Mouse (Mus musculus): Measurements from ENCODE around the gene Six3. TPM values are rescaled to one million over a fixed set of nuclear protein-coding genes. Genes with fewer than 3 reads are reported as not detected.

The Six3 gene
- total RNA-seq, 2 experiments from 2014 or later = not detected

GRCm38 (mm10) chr17:85612526-85613265, 712 bp upstream of the Six3 start:
- no peak for DNase-seq

DNA sequence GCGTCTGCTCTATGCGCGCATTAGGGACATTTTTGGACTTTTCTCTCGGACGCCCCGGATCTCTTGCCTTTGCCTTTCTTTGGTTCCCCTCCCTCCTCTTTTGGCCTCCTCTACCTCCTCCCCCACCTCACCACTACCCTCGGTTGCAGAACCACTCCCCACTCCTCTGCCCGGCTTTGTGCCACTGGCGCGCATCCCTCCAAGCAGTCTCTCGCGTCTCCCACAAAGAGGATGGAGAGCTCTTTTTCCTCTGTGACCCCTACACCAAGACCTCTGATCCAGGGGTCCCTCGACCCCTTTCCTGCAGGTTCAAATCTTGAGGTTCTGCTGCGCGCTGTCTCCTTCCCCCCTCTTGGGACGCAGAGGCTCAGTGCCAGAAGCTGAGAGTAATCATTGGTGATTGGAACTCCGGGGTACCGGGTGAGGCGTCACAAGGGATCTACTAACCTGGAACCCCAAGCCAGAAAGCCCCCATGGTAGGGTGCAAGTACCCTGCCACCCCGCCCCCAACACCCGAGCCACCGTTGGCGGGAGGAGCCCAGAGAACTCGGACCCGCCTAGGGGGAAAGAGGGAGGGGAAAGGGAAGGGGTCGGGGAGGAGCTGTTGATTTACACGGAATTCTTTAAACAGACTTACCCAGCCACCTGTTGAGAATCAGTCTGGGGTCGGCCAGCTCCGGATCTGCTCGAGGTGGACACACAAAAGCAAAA, 758 bp downstream of the Six3 start:
- DNase-seq = no peak

- DNase-seq = no peak
These were observed 1.4 kb downstream of the Six3 start for GRCm38 (mm10) chr17:85614722-85615331.

DNA sequence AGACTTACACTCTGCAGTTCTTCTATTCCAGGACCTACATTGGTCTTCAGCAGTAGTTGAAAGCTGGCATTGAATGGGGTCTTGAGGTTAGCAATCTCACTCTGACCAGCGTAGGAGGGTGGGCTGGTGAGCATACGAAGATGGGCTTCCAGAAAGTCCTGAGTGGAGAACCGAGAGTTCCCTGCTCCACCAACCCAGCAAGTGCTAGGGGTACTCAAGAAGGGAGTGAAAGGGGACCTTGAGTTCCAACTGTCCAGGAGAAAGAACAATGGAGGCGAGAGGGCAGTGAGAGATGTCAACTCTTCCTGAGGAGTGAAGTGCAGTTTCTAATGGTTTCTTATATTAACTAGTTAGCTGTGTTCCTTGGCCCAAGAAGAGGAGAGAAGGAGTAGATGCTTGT, 2.2 kb downstream of the Six3 start:
- no peak for DNase-seq

DNA sequence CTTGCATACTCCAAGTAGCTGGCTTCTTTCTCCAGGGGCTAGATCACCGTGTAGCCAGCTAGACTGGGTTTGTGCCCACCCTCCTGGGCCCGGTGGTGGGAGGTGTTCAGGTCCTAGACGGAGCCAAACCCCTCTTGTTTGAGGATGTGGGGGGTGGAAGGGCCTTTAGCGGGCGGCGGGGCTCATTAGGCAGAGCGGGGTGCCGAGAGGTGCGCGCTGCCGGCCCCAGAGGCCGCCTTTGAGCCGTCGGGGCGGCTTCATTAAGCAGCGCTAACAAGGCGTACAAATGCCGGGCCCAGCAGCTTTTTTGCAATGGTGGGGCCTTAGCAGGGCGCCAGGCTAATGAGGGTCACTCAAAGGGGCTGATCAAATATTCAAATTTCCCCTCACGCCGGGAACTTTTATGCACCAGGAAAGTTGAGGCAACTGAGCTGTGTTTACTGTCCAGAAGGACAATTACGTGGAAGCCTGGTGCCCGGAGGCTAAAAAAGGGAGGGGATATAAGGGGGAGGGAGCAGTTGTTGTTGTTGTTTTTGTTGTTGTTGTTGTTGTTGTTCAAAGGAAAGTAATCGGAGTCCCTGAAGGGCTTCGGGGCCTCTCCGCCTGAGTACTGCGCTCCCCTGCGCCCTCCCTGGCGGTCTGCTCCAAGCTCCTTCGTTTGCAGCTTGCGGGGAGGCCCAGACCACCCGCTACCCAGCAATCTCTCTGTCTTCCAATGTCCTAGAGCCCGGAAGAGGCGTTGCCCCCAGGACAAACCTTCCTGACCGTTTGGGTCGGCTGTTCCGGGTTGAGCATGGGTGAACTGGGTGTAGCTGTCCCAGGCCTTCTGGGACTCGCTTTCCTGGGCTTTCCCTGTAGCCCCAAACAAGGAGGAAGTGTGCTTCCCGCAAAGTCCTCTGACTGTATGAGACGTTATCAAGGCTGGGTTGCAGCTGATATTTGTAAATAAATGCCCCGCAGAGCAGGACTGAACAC, 3.4 kb downstream of the Six3 start:
- no peak for DNase-seq

- DNase-seq = no peak
These were observed 4.4 kb downstream of the Six3 start for GRCm38 (mm10) chr17:85617566-85618358.

DNA sequence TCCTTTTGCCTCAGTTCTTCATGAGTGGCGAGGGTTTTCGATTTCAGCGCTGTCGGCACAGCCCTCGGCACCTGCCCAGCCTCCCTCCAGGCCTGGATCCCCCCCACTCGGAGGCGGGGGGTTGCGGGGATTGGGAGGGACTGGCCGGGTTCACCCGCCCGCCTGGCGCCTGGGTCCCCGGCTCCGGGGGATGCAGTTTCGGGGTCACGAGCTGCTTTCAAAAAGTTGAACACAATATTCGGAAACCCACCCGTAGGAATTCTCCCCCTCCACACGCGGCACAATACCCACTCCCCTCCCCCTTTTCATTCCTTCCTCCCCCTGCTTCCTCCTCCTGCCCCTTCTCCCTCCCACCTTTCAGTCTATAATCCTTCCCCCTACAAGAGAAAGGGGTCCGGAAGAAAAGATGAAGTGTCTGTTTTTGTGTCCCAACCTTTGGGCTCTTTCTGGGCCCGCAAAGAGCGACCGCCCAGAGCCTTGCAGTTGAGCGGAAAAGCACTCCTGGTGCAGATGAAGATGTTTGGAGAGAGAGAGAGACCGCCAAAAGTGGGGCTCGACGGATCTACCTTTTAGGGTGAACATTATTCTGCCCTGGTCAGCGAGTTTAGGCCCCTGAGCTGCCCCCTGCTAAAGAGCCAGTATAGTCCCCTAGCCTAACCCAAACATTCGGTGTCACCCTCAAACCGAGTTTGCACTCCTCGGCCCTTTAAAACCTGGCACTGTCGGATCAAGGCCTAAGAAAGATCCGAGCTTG, 5.1 kb downstream of the Six3 start:
- DNase-seq = no peak

DNA sequence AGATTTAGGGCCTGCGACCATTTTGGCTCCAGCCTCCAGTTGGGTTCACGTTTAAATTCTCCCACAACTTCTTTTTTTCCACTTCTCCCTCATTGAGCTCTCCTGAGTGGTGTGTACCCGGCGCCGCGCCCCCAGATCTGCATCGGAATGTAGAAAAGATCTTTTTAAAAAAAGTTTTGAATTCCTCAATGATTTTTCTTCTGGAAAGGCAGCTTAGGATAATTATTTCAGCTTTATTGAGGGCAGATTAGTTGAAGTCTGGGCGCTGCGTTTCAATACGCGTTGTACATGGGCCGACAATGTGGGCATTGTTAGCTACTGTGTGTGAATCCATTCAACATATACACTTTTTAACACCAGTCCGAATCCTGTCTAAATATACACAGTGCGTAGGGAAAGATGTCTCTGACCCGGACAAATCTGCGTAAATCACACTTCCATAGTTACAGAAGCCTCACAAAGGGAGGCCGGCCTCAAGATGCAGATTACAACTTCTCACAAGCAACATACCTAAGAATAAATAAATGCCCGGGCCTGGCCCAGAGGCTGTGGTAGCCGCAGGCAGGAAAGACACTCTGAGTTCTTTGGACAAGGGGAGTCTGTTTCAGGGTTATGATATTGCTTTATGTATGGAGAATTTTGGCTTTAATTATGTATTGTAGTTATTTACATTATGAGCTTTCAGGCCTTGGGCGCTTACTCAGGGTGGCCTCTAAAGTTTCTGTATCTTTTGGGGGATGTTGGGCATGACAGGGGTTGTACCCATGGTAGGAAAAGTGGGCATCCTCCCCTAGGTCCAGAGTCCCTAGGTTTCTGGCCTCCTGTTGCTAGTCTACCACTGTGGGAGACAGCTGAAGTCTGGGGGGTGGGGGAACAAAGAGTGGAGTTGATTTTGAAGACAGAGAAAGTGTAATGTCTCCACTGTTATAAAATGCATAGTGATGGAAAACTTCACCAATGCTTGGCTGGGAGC, 6.0 kb downstream of the Six3 start:
- no peak for DNase-seq

DNA sequence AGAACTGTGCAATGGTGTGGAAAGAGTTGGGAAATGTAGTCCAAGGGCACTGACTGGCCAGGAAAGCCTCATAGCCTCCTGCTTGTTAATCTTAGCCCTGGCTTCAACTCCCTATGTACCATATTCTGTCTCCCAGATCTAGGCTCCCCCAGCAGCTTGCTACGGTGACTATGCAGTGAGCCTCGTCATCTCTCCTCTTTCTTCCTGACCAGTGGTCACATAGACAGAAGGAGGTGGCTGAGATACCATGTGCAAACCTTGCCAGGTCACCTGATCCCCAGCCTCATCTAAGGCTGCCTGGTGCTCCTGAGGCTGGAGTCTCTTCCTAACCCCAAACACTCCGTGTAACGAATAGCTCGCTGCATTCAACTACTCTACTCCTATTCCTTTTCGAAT, 6.7 kb downstream of the Six3 start:
- no peak for DNase-seq

DNA sequence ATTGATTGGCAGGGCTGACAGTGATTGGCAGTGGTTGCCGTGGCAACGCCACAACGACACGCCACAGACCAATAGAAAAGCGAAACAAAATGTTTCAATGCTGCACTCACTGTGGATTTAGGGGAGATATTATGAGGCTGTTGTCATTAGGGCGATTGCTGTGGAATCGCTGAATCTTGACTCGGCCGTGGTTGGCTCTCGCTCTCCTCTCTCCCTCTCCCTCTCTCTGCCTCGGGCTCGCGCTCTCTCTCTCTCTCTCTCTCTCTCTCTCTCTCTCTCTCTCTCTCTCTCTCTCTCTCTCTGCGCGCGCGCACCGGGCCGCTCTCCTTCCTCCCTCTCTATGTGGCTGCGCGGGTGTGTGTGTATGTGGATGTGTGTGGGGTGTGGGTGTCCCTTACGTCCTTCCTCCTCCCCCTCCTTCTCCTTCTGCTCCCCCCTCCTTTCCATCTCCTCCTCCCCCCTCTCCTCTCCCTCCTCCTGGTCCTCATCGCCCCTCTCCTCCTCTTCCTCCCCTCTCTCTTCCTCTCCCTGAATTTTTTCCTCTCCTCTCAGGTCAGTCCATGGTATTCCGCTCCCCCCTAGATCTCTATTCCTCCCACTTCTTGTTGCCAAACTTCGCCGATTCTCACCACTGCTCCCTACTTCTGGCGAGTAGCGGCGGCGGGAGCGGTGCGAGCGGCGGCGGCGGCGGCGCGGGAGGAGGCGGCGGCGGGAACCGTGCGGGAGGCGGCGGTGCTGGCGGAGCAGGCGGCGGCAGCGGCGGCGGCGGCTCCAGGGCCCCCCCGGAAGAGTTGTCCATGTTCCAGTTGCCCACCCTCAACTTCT, 7.5 kb downstream of the Six3 start:
- DNase-seq = no peak

DNA sequence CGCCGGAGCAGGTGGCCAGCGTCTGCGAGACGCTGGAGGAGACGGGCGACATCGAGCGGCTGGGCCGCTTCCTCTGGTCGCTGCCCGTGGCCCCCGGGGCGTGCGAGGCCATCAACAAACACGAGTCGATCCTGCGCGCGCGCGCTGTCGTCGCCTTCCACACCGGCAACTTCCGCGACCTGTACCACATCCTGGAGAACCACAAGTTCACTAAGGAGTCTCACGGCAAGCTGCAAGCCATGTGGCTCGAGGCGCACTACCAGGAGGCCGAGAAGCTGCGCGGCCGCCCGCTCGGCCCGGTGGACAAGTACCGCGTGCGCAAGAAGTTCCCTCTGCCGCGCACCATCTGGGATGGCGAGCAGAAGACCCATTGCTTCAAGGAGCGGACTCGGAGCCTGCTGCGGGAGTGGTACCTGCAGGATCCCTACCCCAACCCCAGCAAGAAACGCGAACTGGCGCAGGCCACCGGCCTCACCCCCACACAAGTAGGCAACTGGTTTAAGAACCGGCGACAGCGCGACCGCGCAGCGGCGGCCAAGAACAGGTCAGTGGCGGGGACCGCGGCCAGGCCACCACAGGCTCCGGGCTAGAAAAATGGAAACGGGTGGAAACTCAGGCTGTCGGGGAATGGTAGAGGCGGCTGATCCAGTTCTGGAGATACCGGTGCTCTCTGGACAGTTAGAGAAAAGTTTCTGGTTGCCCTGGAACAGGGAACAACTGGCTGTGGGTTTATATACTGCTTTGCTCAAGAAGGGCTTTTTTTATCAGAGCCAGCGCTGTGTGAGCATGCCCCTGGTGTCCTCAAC, 8.3 kb downstream of the Six3 start:
- no peak for DNase-seq

DNA sequence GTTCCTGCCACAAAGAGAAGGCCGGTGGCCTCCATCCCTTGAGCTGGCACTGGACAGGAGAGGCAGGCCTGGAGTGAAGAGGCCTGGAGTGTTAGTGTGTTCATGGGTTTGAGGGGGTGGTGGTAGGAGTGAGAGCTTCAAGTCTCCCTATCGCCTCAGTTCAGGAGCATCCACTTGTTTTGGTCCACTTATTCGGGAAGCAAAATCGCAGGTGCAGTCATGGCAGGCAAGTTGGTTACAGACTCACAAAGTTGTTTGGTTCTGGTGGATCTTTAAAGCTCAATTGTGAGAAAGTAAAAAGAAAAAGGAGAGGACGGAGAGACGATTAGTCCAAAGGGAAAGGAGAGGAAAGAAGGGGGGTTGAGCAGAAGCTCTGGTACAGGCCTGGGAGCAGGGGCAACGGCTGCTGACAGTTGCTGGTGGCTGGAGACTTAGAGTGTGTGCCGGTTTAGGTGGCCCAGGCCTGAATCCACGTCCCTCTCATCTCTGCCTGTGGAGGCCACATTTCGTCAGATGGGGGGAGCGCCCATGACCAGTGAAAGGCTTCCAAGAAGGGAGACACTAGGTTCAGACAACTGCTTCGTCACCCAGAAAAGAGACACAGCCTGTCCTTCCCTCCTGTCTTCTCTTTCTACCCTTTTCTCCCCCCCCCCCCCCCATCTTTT, 9.2 kb downstream of the Six3 start:
- no peak for DNase-seq

DNA sequence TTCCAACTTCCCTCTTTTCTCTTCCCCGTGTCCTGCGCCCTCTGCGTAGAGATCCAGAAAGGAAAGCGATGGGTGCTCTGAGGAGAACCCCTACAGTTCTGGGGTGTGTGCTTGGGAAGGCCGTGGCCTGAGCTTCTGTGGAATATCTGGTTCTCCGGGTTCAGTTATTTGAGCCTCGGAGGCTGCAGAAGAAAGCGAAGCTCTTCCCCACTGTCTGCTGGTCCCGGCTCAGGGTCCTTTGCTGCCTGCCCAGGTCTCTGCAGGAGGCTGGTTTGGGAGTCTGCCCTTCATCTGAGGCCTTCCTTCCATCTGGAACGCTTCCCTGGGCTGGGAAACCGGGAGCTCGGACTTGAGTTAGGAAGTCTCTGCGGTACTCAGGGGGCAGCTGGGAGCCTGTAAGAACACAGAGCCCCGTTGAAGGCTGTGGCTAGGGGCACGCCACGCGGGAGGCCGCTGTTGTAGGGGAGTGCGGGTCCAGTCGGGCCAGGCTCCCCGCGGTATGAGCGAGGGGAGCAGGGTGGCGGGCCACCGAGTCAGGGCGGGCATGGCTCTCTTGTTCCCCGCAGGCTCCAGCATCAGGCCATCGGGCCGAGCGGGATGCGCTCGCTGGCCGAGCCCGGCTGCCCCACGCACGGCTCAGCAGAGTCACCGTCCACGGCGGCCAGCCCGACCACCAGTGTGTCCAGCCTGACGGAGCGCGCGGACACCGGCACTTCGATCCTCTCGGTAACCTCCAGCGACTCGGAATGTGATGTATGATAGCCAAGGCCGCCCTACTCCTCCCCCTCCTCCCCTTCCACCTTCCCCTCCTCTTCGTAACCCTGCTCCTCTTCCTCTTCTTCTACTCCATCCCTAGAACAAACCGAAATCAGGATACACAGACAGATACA, 10.0 kb downstream of the Six3 start:
- no peak for DNase-seq

DNA sequence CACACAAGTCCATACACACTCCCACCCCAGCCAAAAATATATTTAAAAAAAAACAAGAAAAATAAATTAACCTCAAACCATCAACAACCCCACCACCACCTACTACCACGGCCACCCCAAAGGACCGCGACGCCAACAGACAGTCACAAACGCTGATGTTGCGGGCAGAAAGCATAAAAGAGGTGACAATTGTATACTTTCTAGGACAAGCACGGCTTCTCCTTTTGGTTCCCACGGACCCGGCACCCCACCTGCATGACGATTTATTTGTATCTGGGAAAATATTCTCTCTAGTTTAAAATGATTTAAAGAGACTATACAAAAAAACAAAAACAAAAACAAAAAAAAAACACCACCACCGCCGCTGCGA, 10.6 kb downstream of the Six3 start:
- DNase-seq = no peak

DNA sequence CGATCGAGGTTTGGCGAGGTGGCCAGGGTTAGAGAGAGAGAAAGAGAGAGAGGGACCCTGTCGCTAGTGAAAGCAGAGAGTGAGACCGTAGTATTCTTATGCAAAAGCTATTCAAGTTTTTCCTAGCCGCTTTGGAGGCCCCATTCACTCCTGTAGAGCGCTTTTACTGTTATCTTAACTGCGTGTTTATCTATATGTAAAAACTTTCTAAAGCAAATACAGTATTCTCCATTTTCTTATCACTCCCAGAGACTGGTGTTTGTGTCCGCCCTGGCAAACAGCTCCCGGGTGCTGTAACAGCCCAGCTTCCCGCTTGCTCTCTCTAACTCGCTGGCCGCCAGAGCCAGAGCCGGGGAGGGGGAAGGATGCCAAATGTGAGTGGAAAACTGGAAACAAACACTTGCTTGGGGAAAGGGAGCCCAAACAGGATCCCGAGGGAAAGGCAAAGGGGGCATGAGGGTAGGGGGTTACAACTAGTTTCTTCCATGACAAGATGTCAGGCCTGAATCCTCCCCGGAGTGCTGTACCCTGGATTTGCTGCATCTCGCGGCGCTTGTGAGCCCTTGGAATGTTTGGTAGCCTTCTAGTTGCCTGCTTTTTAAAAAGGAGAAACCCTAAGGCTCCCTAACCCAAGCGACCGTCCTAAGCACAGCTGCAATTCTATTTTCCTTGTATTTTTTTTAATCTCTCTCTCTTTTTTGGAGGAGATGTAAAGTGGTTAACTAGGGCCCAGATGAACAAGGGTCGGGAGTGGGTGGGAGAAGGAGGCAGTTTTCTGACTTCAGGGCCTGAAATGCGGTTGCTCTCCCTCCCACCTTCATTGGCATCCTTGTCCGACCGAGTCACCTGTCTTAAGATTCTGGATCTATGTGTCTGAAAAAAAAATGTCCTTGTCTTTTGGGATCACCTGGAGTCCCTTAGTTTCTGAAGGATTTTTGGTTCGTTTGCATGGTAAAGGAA, 11.9 kb downstream of the Six3 start:
- DNase-seq = no peak
